Mouse (Mus musculus): ENCODE results near the gene Shisa9. TPM values are rescaled to one million over a fixed set of nuclear protein-coding genes. Genes with fewer than 3 reads are reported as not detected.

Shisa9 gene
- polyA plus RNA-seq, 1 experiment from 2014 or later = 0.19 TPM

GRCm38 (mm10) chr16:12307318-12307965, 323.5 kb downstream of the Shisa9 start:
- 68% methylated on average over 3 of the region's 3 CpGs for WGBS
- Histone ChIP-seq H3K4me1 (no peaks in the 10 kb centered on the region), H3K27ac (no peak overlapping the region), H3K4me3 (no peak overlapping the region), H3K9me3 (no peaks in the 10 kb centered on the region), H3K27me3 (ENCODE audit: insufficient read depth, poor library complexity, severe bottlenecking) (no peaks in the 10 kb centered on the region), H3K36me3 (no peaks in the 10 kb centered on the region)
- no peak for DNase-seq (ENCODE audit: low spot score)

GRCm38 (mm10) chr16:12309826-12310225, 325.9 kb downstream of the Shisa9 start:
- DNase-seq (ENCODE audit: low spot score) = no peak
- Histone ChIP-seq H3K9me3 (no peaks in the 10 kb centered on the region), H3K27me3 (ENCODE audit: insufficient read depth, poor library complexity, severe bottlenecking) (no peaks in the 10 kb centered on the region), H3K4me1 (no peaks in the 10 kb centered on the region), H3K27ac (no peak overlapping the region), H3K36me3 (no peaks in the 10 kb centered on the region), H3K4me3 (no peak overlapping the region)

- Histone ChIP-seq H3K27me3 (ENCODE audit: insufficient read depth, poor library complexity, severe bottlenecking) (no peaks in the 10 kb centered on the region), H3K4me1 (no peaks in the 10 kb centered on the region), H3K9me3 (no peaks in the 10 kb centered on the region), H3K4me3 (no peak overlapping the region), H3K36me3 (no peaks in the 10 kb centered on the region), H3K27ac (no peak overlapping the region)
- no peak for DNase-seq (ENCODE audit: low spot score)
These were observed 331.7 kb downstream of the Shisa9 start for GRCm38 (mm10) chr16:12315627-12316026.

Other genes with a start within 250 kb of the Shisa9 start
- 24.2 and 27.7 TPM in 2 replicates for gene Cpped1, start 74.7 kb upstream of the Shisa9 start, polyA plus RNA-seq (2016; fragmentation: Nextera tagmentation; extraction: Ambion mirVana)